Mouse (Mus musculus): ENCODE measurements around the gene Gm21861.
"Not testable (repeated sequence)": the region's sequence is repeated elsewhere in the genome, so short reads cannot be mapped to it uniquely, and the experiment has no call there.

Gene Gm21861

DNA sequence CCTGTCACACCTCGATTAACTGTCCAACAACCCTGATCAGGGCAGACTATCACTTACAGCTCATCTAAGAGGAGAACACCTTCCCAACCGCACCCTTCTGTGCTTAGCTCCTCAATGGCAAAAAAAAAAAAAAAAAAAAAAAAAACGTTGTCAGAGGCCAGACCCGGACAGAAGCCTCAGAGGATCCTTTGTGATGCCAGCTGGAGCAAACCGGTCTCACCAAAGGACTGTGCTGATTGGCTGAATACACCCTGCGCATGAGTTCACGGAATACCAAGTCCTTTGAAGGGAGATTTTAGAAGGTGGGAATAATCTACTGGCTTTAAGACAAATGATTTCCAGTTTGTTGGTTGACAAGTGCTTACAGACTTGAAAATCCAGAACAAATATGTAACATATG is at the start of gene Gm21861:
Gm21861 (minus strand) TSS at position 101 of the 400 bp plus-strand sequence.
- DNase-seq, result not testable (repeated sequence)
